ENCODE assay signal across 29 mouse cellular contexts in genomic region chr6:146640068-146640965, GRCm38 (mm10). TPM values are rescaled to one million over a fixed set of nuclear protein-coding genes. Genes with fewer than 3 reads are reported as not detected.
DNase-seq lines count a peak whose midpoint lies in the region; ATAC-seq and TF ChIP-seq lines count a peak whose summit lies in the region.
"Had no signal": no experiment of that assay in that cellular context is flagged by ENCODE, and none has a peak within 500 bp of the region (broad histone marks: within the 10 kb centered on the region; RNA-seq: fewer than 3 reads in every experiment).

No protein-coding gene starts in this region.

- WGBS in heart, adult 2 months = 82% methylated on average over 7 of the region's 7 CpGs

- no peaks in the 10 kb centered on the region for H3K9me3 ChIP-seq in CH12.LX (replicated peaks; ENCODE audit: low read length)
- H3K9me3 ChIP-seq: hindbrain, embryonic 12.5 days; liver, embryonic 13.5 days; megakaryocyte, embryonic 14.5 days; midbrain, embryonic 12.5 days; neural tube, embryonic 12.5 days had no signal

- dilution Hi-C loops in CH12.LX (cut with MboI; ENCODE audit: extremely low pct_ligation_motif_present, extremely low pct_unique_long_range_greater_than_20kb, low sequenced_read_pairs) = no loop called here

- H3K4me2 ChIP-seq in CH12.LX (ENCODE audit: insufficient read depth, low read depth, poor library complexity, severe bottlenecking) = no peak overlapping the region
- H3K4me2 ChIP-seq: heart, embryonic 11.5 days; hindbrain, embryonic 12.5 days; lung, embryonic 14.5 days; midbrain, embryonic 12.5 days; neural tube, embryonic 12.5 days had no signal

- ATAC-seq in common myeloid progenitor, adult 5-6 weeks (replicated peaks; ENCODE audit: low read depth, poor library complexity, severe bottlenecking) = peak; percentile 26; the same call in 1 of the 2 replicates
- ATAC-seq in megakaryocyte progenitor cell, adult 5-6 weeks (replicated peaks; ENCODE audit: poor library complexity) = peak; percentile 12
- ATAC-seq: forebrain, embryonic 16.5 days; intestine, embryonic 16.5 days had no signal

- TF ChIP-seq POLR2A in heart, adult 2 months (IDR thresholded peaks at IDR 0.05; ENCODE audit: insufficient read depth, low read depth, low read length) = no peak
- no peak for TF ChIP-seq POLR2A in CH12.LX (IDR thresholded peaks at IDR 0.05; ENCODE audit: low read depth, low read length)

- H3K79me2 ChIP-seq in heart, adult 2 months (replicated peaks; ENCODE audit: control insufficient read depth, insufficient read depth, low read length) = no peaks in the 10 kb centered on the region
- H3K79me2 ChIP-seq in CH12.LX (replicated peaks; ENCODE audit: control insufficient read depth, extremely low read depth, insufficient read depth, poor library complexity, severe bottlenecking) = peaks cover 8% of the 10 kb centered on the region; the same call in 1 of the 2 replicates

- TF ChIP-seq RAD21 in CH12.LX (IDR thresholded peaks at IDR 0.05; ENCODE audit: low read depth, low read length) = no peak

- no peak overlapping the region for H3K27ac ChIP-seq in heart, adult 2 months
- no peak overlapping the region for H3K27ac ChIP-seq in CH12.LX (ENCODE audit: insufficient read depth, low read depth)
- H3K27ac ChIP-seq: hindbrain, embryonic 12.5 days; midbrain, embryonic 12.5 days; neural tube, embryonic 12.5 days; stomach, postnatal 0 days had no signal

- peaks cover 3% of the 10 kb centered on the region for H3K4me1 ChIP-seq in heart, adult 2 months (ENCODE audit: control insufficient read depth, insufficient read depth, low read length)
- H3K4me1 ChIP-seq in CH12.LX (ENCODE audit: control insufficient read depth in 1 of 2, insufficient read depth in 2 of 2) = peaks cover 5 to 38% of the 10 kb centered on the region in 2 experiments

- no peak overlapping the region for H3K9ac ChIP-seq in heart, adult 2 months (ENCODE audit: low read depth, low read length)
- no peak overlapping the region for H3K9ac ChIP-seq in CH12.LX (ENCODE audit: insufficient read depth, low read depth)
- H3K9ac ChIP-seq: hindbrain, embryonic 12.5 days; lung, embryonic 14.5 days; midbrain, embryonic 12.5 days; neural tube, embryonic 12.5 days had no signal

- intact Hi-C loops in heart, adult 2 months (cut with DNase I) = loop anchor here (5.0 kb wide), 1 partner anchor 82 kb away; the partner anchor contains the start of gene Stk38l

- TF ChIP-seq CTCF in heart, adult 2 months (IDR thresholded peaks at IDR 0.05) = no peak
- TF ChIP-seq CTCF in CH12.LX (conservative IDR thresholded peaks at IDR 0.05 in 1 of 2, IDR thresholded peaks at IDR 0.05 in 1 of 2; ENCODE audit: low read depth in 2 of 2, low read length in 2 of 2) = no peak

- peak; percentile 45 for DNase-seq in heart, adult 11 months
- no peak for DNase-seq in heart, adult 2 months
- no peak for DNase-seq in CH12.LX (ENCODE audit: extremely low read depth)
- no peak for DNase-seq in layer of hippocampus, postnatal 14 days (ENCODE audit: low spot score in 2 of 2)
- no peak for DNase-seq in adrenal gland, adult 8-10 months
- DNase-seq in cerebellum, adult 11-12 months = no peak
- DNase-seq: adrenal gland, postnatal 10 days; cerebellum, adult 18-20 months; cerebellum, postnatal 10 days; heart, postnatal 36 days; kidney, postnatal 14 days; layer of hippocampus, adult 9-11 months; lung, embryonic 14.5 days; right cerebral cortex, adult 18-20 months; spleen, adult 18-20 months; thymus, adult 18-20 months; thymus, postnatal 25 days had no signal

- in situ Hi-C loops in CH12.LX (cut with MboI; ENCODE audit: low pct_ligation_motif_present, low pct_unique_long_range_greater_than_20kb, low sequenced_read_pairs) = loop anchor here (10.0 kb wide), 1 partner anchor 236 kb away; no protein-coding TSS in a partner anchor

- TF ChIP-seq EP300 in heart, adult 2 months (IDR thresholded peaks at IDR 0.05; ENCODE audit: insufficient read depth, low read depth, low read length) = no peak
- TF ChIP-seq EP300 in CH12.LX (IDR thresholded peaks at IDR 0.05; ENCODE audit: low read length) = peak; percentile 51; the same call in 1 of the 2 replicates

- no peaks in the 10 kb centered on the region for H3K27me3 ChIP-seq in heart, adult 2 months (ENCODE audit: control insufficient read depth, insufficient read depth, low read length)
- no peaks in the 10 kb centered on the region for H3K27me3 ChIP-seq in CH12.LX (replicated peaks)
- H3K27me3 ChIP-seq: hindbrain, embryonic 12.5 days; liver, embryonic 13.5 days; megakaryocyte, embryonic 14.5 days; midbrain, embryonic 12.5 days; neural tube, embryonic 12.5 days had no signal

- no peak overlapping the region for H3K4me3 ChIP-seq in heart, adult 2 months
- H3K4me3 ChIP-seq in CH12.LX (replicated peaks in 1 of 3; ENCODE audit: low read depth in 2 of 3, low read length in 2 of 3, poor library complexity in 1 of 3) = no peak overlapping the region
- H3K4me3 ChIP-seq: hindbrain, embryonic 12.5 days; liver, embryonic 13.5 days; midbrain, embryonic 12.5 days; myocyte; neural tube, embryonic 12.5 days had no signal

- no peaks in the 10 kb centered on the region; the same call in 1 of the 2 replicates for H3K36me3 ChIP-seq in heart, adult 2 months (ENCODE audit: control insufficient read depth, insufficient read depth, low read length)
- no peaks in the 10 kb centered on the region for H3K36me3 ChIP-seq in CH12.LX (replicated peaks in 1 of 2; ENCODE audit: control insufficient read depth in 1 of 2, insufficient read depth in 1 of 2, low read length in 1 of 2)
- H3K36me3 ChIP-seq: hindbrain, embryonic 12.5 days; liver, embryonic 13.5 days; midbrain, embryonic 12.5 days; neural tube, embryonic 12.5 days had no signal

TF ChIP-seq in CH12.LX, 34 proteins besides CTCF, POLR2A, EP300 and RAD21 (continues in another document):
- TF ChIP-seq E2F4 (IDR thresholded peaks at IDR 0.05; ENCODE audit: insufficient replicate concordance, low read depth, low read length) (no peak), KAT2A (IDR thresholded peaks at IDR 0.05; ENCODE audit: insufficient replicate concordance, low read length) (0 out of 2 replicates have a peak, but pooled peaks have one; percentile 26), MYC (IDR thresholded peaks at IDR 0.05; ENCODE audit: low read depth, low read length) (no peak), SIN3A (IDR thresholded peaks at IDR 0.05; ENCODE audit: low read length) (peak; percentile 43; the same call in 1 of the 2 replicates), GABPA (IDR thresholded peaks at IDR 0.05; ENCODE audit: insufficient replicate concordance, low read depth, low read length) (no peak), CHD2 (IDR thresholded peaks at IDR 0.05; ENCODE audit: low read length) (no peak), USF1 (IDR thresholded peaks at IDR 0.05; ENCODE audit: low read depth, low read length) (no peak), SMC3 (IDR thresholded peaks at IDR 0.05; ENCODE audit: low read depth, low read length) (no peak), NELFE (IDR thresholded peaks at IDR 0.05; ENCODE audit: low read depth, low read length) (peak; percentile 26; the same call in 1 of the 2 replicates), ETS1 (conservative IDR thresholded peaks at IDR 0.05; ENCODE audit: low read depth, low read length) (no peak), CHD1 (IDR thresholded peaks at IDR 0.05; ENCODE audit: low read depth, low read length) (no peak), ZNF384 (IDR thresholded peaks at IDR 0.05; ENCODE audit: low read depth, low read length) (no peak), JUND (conservative IDR thresholded peaks at IDR 0.05; ENCODE audit: low read depth, low read length) (no peak), TBP (conservative IDR thresholded peaks at IDR 0.05; ENCODE audit: low read depth, low read length) (0 out of 2 replicates have a peak, but pooled peaks have one; percentile 66), ELF1 (IDR thresholded peaks at IDR 0.05; ENCODE audit: low read depth, low read length) (no peak), MAX (IDR thresholded peaks at IDR 0.05; ENCODE audit: low read length) (no peak), USF2 (conservative IDR thresholded peaks at IDR 0.05; ENCODE audit: low read depth, low read length) (no peak), MXI1 (IDR thresholded peaks at IDR 0.05; ENCODE audit: low read depth, low read length) (no peak), PAX5 (IDR thresholded peaks at IDR 0.05; ENCODE audit: low read length) (no peak), JUN (IDR thresholded peaks at IDR 0.05; ENCODE audit: insufficient read depth, low read depth, low read length) (no peak), POLR2AphosphoS2 (IDR thresholded peaks at IDR 0.05; ENCODE audit: low read depth, low read length) (no peak), MAZ (IDR thresholded peaks at IDR 0.05; ENCODE audit: low read depth, low read length) (no peak), MEF2A (IDR thresholded peaks at IDR 0.05; ENCODE audit: borderline replicate concordance, low read depth, low read length) (no peak), BHLHE40 (IDR thresholded peaks at IDR 0.05; ENCODE audit: low read depth, low read length) (0 out of 2 replicates have a peak, but pooled peaks have one; percentile 14), MAFK (IDR thresholded peaks at IDR 0.05; ENCODE audit: insufficient replicate concordance, low read length) (no peak), NRF1 (IDR thresholded peaks at IDR 0.05; ENCODE audit: low read depth, low read length) (no peak)

RNA-seq across cellular contexts. Expression of gene Med21, which starts 2.0 kb away (rescaled TPM):
- 10 to 100 TPM; 43.0 to 50.5 TPM for total RNA-seq in heart, adult 2 months (2021)
- 39.4 and 77.7 TPM in 2 replicates for polyA plus RNA-seq in heart, adult 2 months (2012; rRNA removed)
- 42.4 and 45.8 TPM in 2 replicates for total RNA-seq in CH12.LX (2012; rRNA removed)
- 124 and 143 TPM in 2 replicates for total RNA-seq in CH12.LX (2014; rRNA removed)
- 52.2 and 56.0 TPM in 2 replicates for polyA plus RNA-seq in CH12.LX (2012; ENCODE audit: insufficient read length, low read depth)
- 59.5 and 75.1 TPM in 2 replicates for total RNA-seq in common myeloid progenitor, adult 5-6 weeks (2017)
- 222 and 260 TPM in 2 replicates for total RNA-seq in megakaryocyte progenitor cell, adult 5-6 weeks (2015)
- total RNA-seq in megakaryocyte progenitor cell, adult 5-6 weeks (2017) = 190 and 247 TPM in 2 replicates
- 10 to 100 TPM; 37.2 to 47.0 TPM for total RNA-seq in layer of hippocampus, postnatal 14 days (2021)
- 10 to 100 TPM; 59.0 to 79.5 (median 69.0) TPM for total RNA-seq in adrenal gland, adult 8-10 months (2022)

RNA-seq across cellular contexts. Expression of gene Tm7sf3, which starts 2.3 kb away (rescaled TPM):
- total RNA-seq in heart, adult 2 months (2021) = 10 to 100 TPM; 14.6 to 18.0 TPM
- 9.7 and 12.2 TPM in 2 replicates for polyA plus RNA-seq in heart, adult 2 months (2012; rRNA removed)
- total RNA-seq in CH12.LX (2012; rRNA removed) (19.9 and 23.9 TPM in 2 replicates), CH12.LX (2014; rRNA removed) (11.4 and 11.8 TPM in 2 replicates)
- polyA plus RNA-seq in CH12.LX (2012; ENCODE audit: insufficient read length, low read depth) = 12.8 and 13.4 TPM in 2 replicates
- total RNA-seq in common myeloid progenitor, adult 5-6 weeks (2017) = 51.9 and 55.6 TPM in 2 replicates
- total RNA-seq in megakaryocyte progenitor cell, adult 5-6 weeks (2015) = 78.9 and 81.3 TPM in 2 replicates
- total RNA-seq in megakaryocyte progenitor cell, adult 5-6 weeks (2017) = 92.5 and 99.5 TPM in 2 replicates
- total RNA-seq in layer of hippocampus, postnatal 14 days (2021) = 10 to 100 TPM; 42.1 to 43.4 TPM
- 10 to 100 TPM; 46.1 to 69.9 (median 58.5) TPM for total RNA-seq in adrenal gland, adult 8-10 months (2022)
